In genomic region chr3:95609195-95609594, GRCm38 (mm10) we compare ENCODE assay signal across 30 mouse cellular contexts. TPM values are rescaled to one million over a fixed set of nuclear protein-coding genes. Genes with fewer than 3 reads are reported as not detected.
DNase-seq lines count a peak whose midpoint lies in the region; ATAC-seq and TF ChIP-seq lines count a peak whose summit lies in the region.
"Had no signal": no experiment of that assay in that cellular context is flagged by ENCODE, and none has a peak within 500 bp of the region (broad histone marks: within the 10 kb centered on the region; RNA-seq: fewer than 3 reads in every experiment).

No protein-coding gene starts in this region.

- TF ChIP-seq CTCF in MEL (IDR thresholded peaks at IDR 0.05 in 2 of 3, conservative IDR thresholded peaks at IDR 0.05 in 1 of 3; ENCODE audit: control insufficient read depth in 1 of 3, insufficient read depth in 1 of 3, low read depth in 2 of 3, low read length in 3 of 3, poor library complexity in 1 of 3, severe bottlenecking in 1 of 3), result no peak
- no peak for TF ChIP-seq CTCF in bone marrow macrophage, adult 2 months (IDR thresholded peaks at IDR 0.05; ENCODE audit: low read depth, low read length)
- no peak for TF ChIP-seq CTCF in layer of hippocampus, adult 2 months (conservative IDR thresholded peaks at IDR 0.05)

- peak; percentile 59 for ATAC-seq in megakaryocyte, adult 5-6 weeks (ENCODE audit: poor library complexity, severe bottlenecking)
- ATAC-seq: activated CD4-positive, CD25-positive, alpha-beta regulatory T cell, adult 4 months; forebrain, embryonic 14.5 days; forebrain, embryonic 16.5 days; Patski had no signal

- no peak overlapping the region for H3K4me3 ChIP-seq in MEL (ENCODE audit: control insufficient read depth in 1 of 2, insufficient read depth in 1 of 2, low read depth in 2 of 2, low read length in 2 of 2)
- no peak overlapping the region for H3K4me3 ChIP-seq in bone marrow macrophage, adult 2 months (ENCODE audit: insufficient read depth, low read length)
- no peak overlapping the region for H3K4me3 ChIP-seq in layer of hippocampus, adult 2 months
- H3K4me3 ChIP-seq: embryonic facial prominence, embryonic 13.5 days; embryonic facial prominence, embryonic 15.5 days; erythroblast, embryonic 14.5 days; forebrain, embryonic 10.5 days; forebrain, embryonic 12.5 days had no signal

- peaks cover 0 to 24% of the 10 kb centered on the region in 2 experiments; a peak in 2 of 4 replicates for H3K36me3 ChIP-seq in MEL (ENCODE audit: control insufficient read depth in 1 of 2, insufficient read depth in 2 of 2, low read length in 2 of 2)

- no peak overlapping the region for H3K27ac ChIP-seq in MEL (ENCODE audit: control insufficient read depth, low read depth, low read length)
- H3K27ac ChIP-seq in bone marrow macrophage, adult 2 months (ENCODE audit: insufficient read depth, low read depth, low read length), result peak overlapping the region; percentile 6; the same call in 1 of the 2 replicates
- H3K27ac ChIP-seq in layer of hippocampus, adult 2 months, result no peak overlapping the region
- H3K27ac ChIP-seq: embryonic facial prominence, embryonic 13.5 days; embryonic facial prominence, embryonic 15.5 days; forebrain, embryonic 10.5 days; forebrain, embryonic 12.5 days had no signal

- no peak for DNase-seq in MEL (ENCODE audit: low read depth, low spot score)
- no peak for DNase-seq in layer of hippocampus, adult 2 months (ENCODE audit: low spot score in 2 of 2)
- DNase-seq in spleen, adult 12 weeks (ENCODE audit: low spot score), result no peak
- DNase-seq in frontal cortex, postnatal 10 days (ENCODE audit: low spot score in 2 of 2), result no peak
- DNase-seq: adrenal gland, adult 8-10 months; adrenal gland, postnatal 14 days; adrenal gland, postnatal 36 days; cerebellum, adult 11 months; cerebellum, adult 18-20 months; cerebellum, adult 8-10 months; cerebellum, adult 9-11 months; cerebellum, postnatal 14 days; cerebellum, postnatal 36 days; embryo, embryonic 11 days had no signal

- no peaks in the 10 kb centered on the region for H3K79me2 ChIP-seq in MEL (ENCODE audit: control insufficient read depth, insufficient read depth, low read length, poor library complexity)

- no peak for TF ChIP-seq POLR2A in MEL (IDR thresholded peaks at IDR 0.05; ENCODE audit: control insufficient read depth in 1 of 2, insufficient read depth in 1 of 2, low read depth in 1 of 2, low read length in 2 of 2, poor library complexity in 1 of 2)
- TF ChIP-seq POLR2A in bone marrow macrophage, adult 2 months (IDR thresholded peaks at IDR 0.05; ENCODE audit: borderline replicate concordance, low read depth, low read length), result no peak

- no peak overlapping the region for H3K9ac ChIP-seq in MEL (ENCODE audit: control insufficient read depth, low read depth, low read length, poor library complexity, severe bottlenecking)
- H3K9ac ChIP-seq: embryonic facial prominence, embryonic 13.5 days; embryonic facial prominence, embryonic 15.5 days; forebrain, embryonic 12.5 days had no signal

- no peak for TF ChIP-seq EP300 in MEL (IDR thresholded peaks at IDR 0.05; ENCODE audit: low read depth in 1 of 2, low read length in 2 of 2)

- no peak for TF ChIP-seq RAD21 in MEL (IDR thresholded peaks at IDR 0.05; ENCODE audit: low read depth, low read length)

- no peaks in the 10 kb centered on the region for H3K9me3 ChIP-seq in MEL (replicated peaks; ENCODE audit: insufficient read depth, low read length)
- H3K9me3 ChIP-seq: embryonic facial prominence, embryonic 13.5 days; embryonic facial prominence, embryonic 15.5 days; forebrain, embryonic 10.5 days; forebrain, embryonic 12.5 days had no signal

- H3K27me3 ChIP-seq in MEL (ENCODE audit: control insufficient read depth in 1 of 2, insufficient read depth in 2 of 2, low read length in 2 of 2), result no peaks in the 10 kb centered on the region
- H3K27me3 ChIP-seq: embryonic facial prominence, embryonic 13.5 days; embryonic facial prominence, embryonic 15.5 days; forebrain, embryonic 12.5 days; Patski had no signal

- no peaks in the 10 kb centered on the region for H3K4me1 ChIP-seq in MEL (ENCODE audit: control insufficient read depth in 1 of 2, insufficient read depth in 2 of 2, low read length in 2 of 2)
- peaks cover 21% of the 10 kb centered on the region for H3K4me1 ChIP-seq in bone marrow macrophage, adult 2 months (ENCODE audit: control insufficient read depth, insufficient read depth, low read length)
- H3K4me1 ChIP-seq: embryonic facial prominence, embryonic 13.5 days; embryonic facial prominence, embryonic 15.5 days; forebrain, embryonic 10.5 days; forebrain, embryonic 12.5 days had no signal

TF ChIP-seq in MEL, 35 proteins besides CTCF, POLR2A, EP300 and RAD21:
- TF ChIP-seq RCOR1 (IDR thresholded peaks at IDR 0.05; ENCODE audit: low read depth, low read length), result peak; percentile 33; the same call in 1 of the 2 replicates
- TF ChIP-seq TCF12 (IDR thresholded peaks at IDR 0.05; ENCODE audit: low read depth, low read length), result no peak

RNA-seq across cellular contexts. Expression of gene Ensa, which starts 15.6 kb away (rescaled TPM):
- total RNA-seq in MEL (2012; rRNA removed), result 68.5 and 85.2 TPM in 2 replicates
- 10 to 100 TPM in 1 of 2 experiments, not detected in 1; 90.5 TPM for polyA plus RNA-seq in MEL (2012; ENCODE audit: insufficient read depth in 1 of 2, insufficient read length in 2 of 2, low read depth in 1 of 2, low replicate concordance in 2 of 2, missing spikeins in 1 of 2)
- polyA plus RNA-seq in bone marrow macrophage, adult 2 months (2012; ENCODE audit: insufficient read depth, insufficient read length, missing spikeins), result 99.2 and 115 TPM in 2 replicates
- total RNA-seq in megakaryocyte, adult 5-6 weeks (2015), result 54.7 and 64.2 TPM in 2 replicates
- total RNA-seq in megakaryocyte, adult 5-6 weeks (2017), result 94.3 and 94.8 TPM in 2 replicates
- total RNA-seq in layer of hippocampus, adult 2 months (2021), result 100 to 1,000 TPM; 302 to 322 TPM

RNA-seq across cellular contexts. Expression of gene Golph3l, which starts 20.5 kb away (rescaled TPM):
- 41.0 and 43.8 TPM in 2 replicates for total RNA-seq in MEL (2012; rRNA removed)
- 10 to 100 TPM in 1 of 2 experiments, not detected in 1; 45.1 TPM for polyA plus RNA-seq in MEL (2012; ENCODE audit: insufficient read depth in 1 of 2, insufficient read length in 2 of 2, low read depth in 1 of 2, low replicate concordance in 2 of 2, missing spikeins in 1 of 2)
- 66.3 and 75.3 TPM in 2 replicates for polyA plus RNA-seq in bone marrow macrophage, adult 2 months (2012; ENCODE audit: insufficient read depth, insufficient read length, missing spikeins)
- total RNA-seq in megakaryocyte, adult 5-6 weeks (2015), result 53.2 and 56.8 TPM in 2 replicates
- 55.5 and 56.5 TPM in 2 replicates for total RNA-seq in megakaryocyte, adult 5-6 weeks (2017)
- 10 to 100 TPM; 21.6 to 23.2 TPM for total RNA-seq in layer of hippocampus, adult 2 months (2021)

RNA-seq across cellular contexts. Expression of gene Mcl1, which starts 49.4 kb away (rescaled TPM):
- total RNA-seq in MEL (2012; rRNA removed), result 140 and 142 TPM in 2 replicates
- polyA plus RNA-seq in MEL (2012; ENCODE audit: insufficient read depth in 1 of 2, insufficient read length in 2 of 2, low read depth in 1 of 2, low replicate concordance in 2 of 2, missing spikeins in 1 of 2), result 100 to 1,000 TPM; 156 to 211 TPM
- polyA plus RNA-seq in bone marrow macrophage, adult 2 months (2012; ENCODE audit: insufficient read depth, insufficient read length, missing spikeins), result 565 and 578 TPM in 2 replicates
- 440 and 463 TPM in 2 replicates for total RNA-seq in megakaryocyte, adult 5-6 weeks (2015)
- 327 and 343 TPM in 2 replicates for total RNA-seq in megakaryocyte, adult 5-6 weeks (2017)
- total RNA-seq in layer of hippocampus, adult 2 months (2021), result 10 to 100 TPM; 49.6 to 55.2 TPM

RNA-seq across cellular contexts. Expression of gene Hormad1, which starts 49.7 kb away (rescaled TPM):
- total RNA-seq in MEL (2012; rRNA removed), result not detected in 2 replicates
- not detected for polyA plus RNA-seq in MEL (2012; ENCODE audit: insufficient read depth in 1 of 2, insufficient read length in 2 of 2, low read depth in 1 of 2, low replicate concordance in 2 of 2, missing spikeins in 1 of 2)
- not detected in 2 replicates for polyA plus RNA-seq in bone marrow macrophage, adult 2 months (2012; ENCODE audit: insufficient read depth, insufficient read length, missing spikeins)
- not detected in 2 replicates for total RNA-seq in megakaryocyte, adult 5-6 weeks (2015)
- 0.48 TPM in 1 of 2 replicates, not detected in the other for total RNA-seq in megakaryocyte, adult 5-6 weeks (2017)
- not detected for total RNA-seq in layer of hippocampus, adult 2 months (2021)
- total RNA-seq: adrenal gland, adult 18-20 months; adrenal gland, adult 8-10 months; adrenal gland, postnatal 14 days; adrenal gland, postnatal 36 days; common myeloid progenitor, adult 5-6 weeks had no signal
- polyA plus RNA-seq: activated CD4-positive, CD25-positive, alpha-beta regulatory T cell, adult 4 months; brain, embryonic 14.5 days; C2C12; embryonic facial prominence, embryonic 11.5 days; embryonic facial prominence, embryonic 13.5 days; embryonic facial prominence, embryonic 15.5 days; erythroblast, embryonic 14.5 days; forebrain, embryonic 10.5 days; forebrain, embryonic 12.5 days; forebrain, embryonic 14.5 days; forebrain, embryonic 16.5 days; Patski had no signal
